Mouse (Mus musculus): ENCODE measurements at regions not wholly inside any gene's neighbourhood (a gene's known extent, or its start where the extent isn't known, plus 50 kb on each side); places are given as distances from the start of the nearest gene placed in this dataset.

DNA sequence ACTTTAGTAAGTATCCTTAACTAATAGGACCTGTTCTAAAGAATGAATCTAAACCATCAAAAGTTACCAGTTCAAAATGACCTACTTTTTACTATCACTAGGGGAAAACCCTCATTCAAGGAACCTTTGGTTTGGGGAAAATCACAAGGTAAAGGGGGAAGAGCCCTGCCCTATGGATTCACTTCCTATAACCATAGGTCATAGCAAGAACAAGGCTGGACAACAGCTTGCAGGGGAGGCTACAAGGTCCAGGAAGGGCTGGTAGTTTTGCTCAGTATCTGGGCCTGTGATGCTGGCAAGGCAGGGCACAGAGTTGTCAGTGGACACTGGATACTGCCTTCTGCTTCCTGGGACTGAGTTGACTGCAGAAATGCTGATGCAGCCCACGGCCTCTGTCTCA lies 109.1 kb upstream of the Peli1 start:
- Histone ChIP-seq H3K4me2 (no peak overlapping the region), H3K9me3 (replicated peaks; ENCODE audit: control insufficient read depth, low read length) (no peaks in the 10 kb centered on the region), H3K9ac (ENCODE audit: low read depth, low read length) (no peak overlapping the region), H3K27me3 (ENCODE audit: control insufficient read depth, insufficient read depth, low read length) (no peaks in the 10 kb centered on the region), H3K4me1 (ENCODE audit: control insufficient read depth, insufficient read depth, low read length) (peaks cover 8% of the 10 kb centered on the region), H3K4me3 (ENCODE audit: low read depth, low read length) (no peak overlapping the region), H3K27ac (ENCODE audit: low read depth, low read length) (no peak overlapping the region), H3K36me3 (ENCODE audit: control insufficient read depth, insufficient read depth, low read length) (no peaks in the 10 kb centered on the region)
- ATAC-seq (replicated peaks; ENCODE audit: insufficient number of reproducible peaks, low FRiP score, low TSS enrichment) = no peak
- 61% methylated on average over 1 of the region's 1 CpGs for WGBS (ENCODE audit: insufficient replicate concordance)

DNA sequence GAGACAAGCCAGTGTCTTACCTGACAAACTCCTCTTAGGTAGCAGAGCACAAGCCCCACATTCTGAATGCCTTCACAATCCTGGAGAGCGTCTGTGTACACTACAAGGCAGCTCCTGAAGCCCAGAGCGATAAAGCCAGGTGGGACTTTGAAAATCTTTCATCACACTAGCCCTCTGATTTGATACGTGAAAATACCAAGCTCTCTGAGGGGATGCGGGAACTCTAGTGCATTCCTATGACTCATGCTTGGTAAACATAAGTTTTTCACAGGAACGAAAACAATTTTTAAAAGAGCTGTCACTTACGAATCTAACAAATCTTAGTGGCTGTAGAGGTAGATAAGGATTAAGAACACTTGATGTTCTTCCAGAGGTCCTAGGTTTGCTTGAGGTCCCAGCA lies 108.6 kb upstream of the Peli1 start:
- no peak overlapping the region for H3K27ac ChIP-seq (ENCODE audit: low read depth, low read length)
- peaks cover 8% of the 10 kb centered on the region for H3K4me1 ChIP-seq (ENCODE audit: control insufficient read depth, insufficient read depth, low read length)
- H3K4me3 ChIP-seq (ENCODE audit: low read depth, low read length) = no peak overlapping the region
- ATAC-seq (replicated peaks; ENCODE audit: insufficient number of reproducible peaks, low FRiP score, low TSS enrichment) = no peak
- H3K36me3 ChIP-seq (ENCODE audit: control insufficient read depth, insufficient read depth, low read length) = no peaks in the 10 kb centered on the region
- no peak overlapping the region for H3K9ac ChIP-seq (ENCODE audit: low read depth, low read length)
- H3K27me3 ChIP-seq (ENCODE audit: control insufficient read depth, insufficient read depth, low read length) = no peaks in the 10 kb centered on the region
- WGBS (ENCODE audit: insufficient replicate concordance) = 50% methylated on average over 6 of the region's 6 CpGs
- H3K4me2 ChIP-seq = no peak overlapping the region
- H3K9me3 ChIP-seq (replicated peaks; ENCODE audit: control insufficient read depth, low read length) = no peaks in the 10 kb centered on the region

DNA sequence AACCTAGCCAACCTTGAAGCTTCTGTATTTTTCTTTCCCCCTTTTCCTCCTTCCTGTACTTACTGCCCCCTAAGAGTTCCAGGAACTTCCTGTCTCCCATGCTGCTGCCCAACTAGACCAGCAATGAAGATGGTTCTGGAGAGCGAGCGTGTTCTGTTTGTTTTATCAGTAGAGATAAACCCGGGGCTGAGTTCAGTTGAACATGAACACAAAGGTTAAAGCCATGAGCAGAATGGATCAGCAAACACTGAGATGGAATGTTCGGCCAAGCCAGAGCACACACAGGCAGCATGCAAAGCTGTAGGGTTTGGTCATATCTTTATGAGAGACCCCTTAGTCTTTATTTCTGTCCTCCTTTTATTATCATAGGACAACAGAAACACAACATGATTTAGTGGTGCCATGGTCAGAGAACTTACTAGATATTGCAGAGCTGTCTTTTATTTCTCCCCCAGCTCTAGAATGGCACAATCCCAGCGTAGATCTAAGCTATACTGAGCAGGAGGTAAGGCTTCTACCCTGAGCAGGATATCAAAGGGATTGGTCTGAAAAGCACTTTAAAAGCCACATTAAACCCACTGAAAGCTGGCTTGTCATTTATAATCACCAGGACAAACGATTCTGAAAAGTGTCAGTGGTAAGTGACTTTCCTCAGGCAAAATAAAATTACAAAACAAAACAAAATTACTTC lies 105.9 kb upstream of the Peli1 start:
- Histone ChIP-seq H3K9ac (ENCODE audit: low read depth, low read length) (no peak overlapping the region), H3K9me3 (replicated peaks; ENCODE audit: control insufficient read depth, low read length) (no peaks in the 10 kb centered on the region), H3K36me3 (ENCODE audit: control insufficient read depth, insufficient read depth, low read length) (no peaks in the 10 kb centered on the region), H3K4me3 (ENCODE audit: low read depth, low read length) (no peak overlapping the region), H3K4me1 (ENCODE audit: control insufficient read depth, insufficient read depth, low read length) (peaks cover 8% of the 10 kb centered on the region), H3K4me2 (no peak overlapping the region; the same call in 1 of the 2 replicates), H3K27me3 (ENCODE audit: control insufficient read depth, insufficient read depth, low read length) (no peaks in the 10 kb centered on the region), H3K27ac (ENCODE audit: low read depth, low read length) (no peak overlapping the region)
- ATAC-seq (replicated peaks; ENCODE audit: insufficient number of reproducible peaks, low FRiP score, low TSS enrichment) = no peak
- WGBS (ENCODE audit: insufficient replicate concordance) = 31% methylated on average over 6 of the region's 6 CpGs

DNA sequence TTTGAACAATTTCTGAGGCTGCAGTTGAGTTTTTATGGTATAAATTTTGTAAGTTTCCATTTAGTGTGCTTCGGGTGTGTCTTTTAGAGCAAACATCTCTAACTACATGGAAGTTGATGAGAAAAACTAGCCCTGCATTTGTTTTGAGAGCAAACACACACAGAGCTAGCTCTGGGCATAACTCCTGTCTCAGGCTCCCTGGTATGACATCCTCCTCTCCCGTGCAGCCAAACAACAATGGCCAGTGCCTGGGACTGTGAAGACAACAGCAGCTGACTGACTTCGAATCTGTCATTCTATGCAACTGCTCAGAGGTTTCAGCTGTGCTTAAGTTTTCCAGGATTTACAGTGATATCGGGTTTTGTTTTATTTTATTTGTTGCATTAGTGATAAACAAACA lies 105.3 kb upstream of the Peli1 start:
- Histone ChIP-seq H3K4me3 (ENCODE audit: low read depth, low read length) (no peak overlapping the region), H3K4me2 (no peak overlapping the region), H3K4me1 (ENCODE audit: control insufficient read depth, insufficient read depth, low read length) (peaks cover 8% of the 10 kb centered on the region), H3K36me3 (ENCODE audit: control insufficient read depth, insufficient read depth, low read length) (no peaks in the 10 kb centered on the region), H3K9ac (ENCODE audit: low read depth, low read length) (no peak overlapping the region), H3K27me3 (ENCODE audit: control insufficient read depth, insufficient read depth, low read length) (no peaks in the 10 kb centered on the region), H3K9me3 (replicated peaks; ENCODE audit: control insufficient read depth, low read length) (no peaks in the 10 kb centered on the region), H3K27ac (ENCODE audit: low read depth, low read length) (no peak overlapping the region)
- no peak for ATAC-seq (replicated peaks; ENCODE audit: insufficient number of reproducible peaks, low FRiP score, low TSS enrichment)
- WGBS (ENCODE audit: insufficient replicate concordance) = 52% methylated on average over 4 of the region's 4 CpGs

DNA sequence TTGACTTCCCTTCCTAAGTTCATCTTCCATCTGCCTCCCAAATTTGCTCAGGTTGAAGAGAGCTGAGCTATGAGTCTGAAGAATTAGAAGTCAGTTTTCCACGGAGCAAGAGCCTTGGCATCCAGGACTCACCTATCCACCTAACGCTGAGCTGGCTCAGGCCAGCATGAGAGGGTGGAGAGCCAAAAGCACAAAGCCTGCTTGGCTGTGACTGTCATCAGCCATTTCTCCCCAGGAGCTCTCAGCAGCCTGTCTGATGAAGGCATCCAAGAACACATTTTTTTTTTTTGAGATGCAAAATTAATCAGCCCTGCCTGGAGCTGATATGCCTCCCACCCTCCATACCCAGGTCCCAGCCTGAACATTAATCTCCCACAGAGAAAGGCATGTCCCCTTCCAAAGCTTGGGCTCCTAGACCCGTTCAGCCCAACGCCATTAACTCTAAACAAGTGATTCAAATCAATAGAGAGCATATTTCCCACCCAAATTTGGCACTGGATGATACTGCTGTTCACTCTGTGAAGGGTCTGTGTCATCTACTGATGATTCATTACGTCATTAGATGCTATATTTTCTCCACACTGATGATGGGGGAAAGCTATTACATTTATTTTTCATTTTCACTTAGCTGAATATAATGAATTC lies 103.8 kb upstream of the Peli1 start:
- H3K9me3 ChIP-seq (replicated peaks; ENCODE audit: control insufficient read depth, low read length) = no peaks in the 10 kb centered on the region
- no peaks in the 10 kb centered on the region for H3K27me3 ChIP-seq (ENCODE audit: control insufficient read depth, insufficient read depth, low read length)
- no peak overlapping the region for H3K4me3 ChIP-seq (ENCODE audit: low read depth, low read length)
- ATAC-seq (replicated peaks; ENCODE audit: insufficient number of reproducible peaks, low FRiP score, low TSS enrichment) = no peak
- no peak overlapping the region for H3K9ac ChIP-seq (ENCODE audit: low read depth, low read length)
- 78% methylated on average over 5 of the region's 5 CpGs for WGBS (ENCODE audit: insufficient replicate concordance)
- H3K27ac ChIP-seq (ENCODE audit: low read depth, low read length) = no peak overlapping the region
- no peaks in the 10 kb centered on the region for H3K36me3 ChIP-seq (ENCODE audit: control insufficient read depth, insufficient read depth, low read length)
- no peak overlapping the region for H3K4me2 ChIP-seq
- peaks cover 8% of the 10 kb centered on the region for H3K4me1 ChIP-seq (ENCODE audit: control insufficient read depth, insufficient read depth, low read length)

DNA sequence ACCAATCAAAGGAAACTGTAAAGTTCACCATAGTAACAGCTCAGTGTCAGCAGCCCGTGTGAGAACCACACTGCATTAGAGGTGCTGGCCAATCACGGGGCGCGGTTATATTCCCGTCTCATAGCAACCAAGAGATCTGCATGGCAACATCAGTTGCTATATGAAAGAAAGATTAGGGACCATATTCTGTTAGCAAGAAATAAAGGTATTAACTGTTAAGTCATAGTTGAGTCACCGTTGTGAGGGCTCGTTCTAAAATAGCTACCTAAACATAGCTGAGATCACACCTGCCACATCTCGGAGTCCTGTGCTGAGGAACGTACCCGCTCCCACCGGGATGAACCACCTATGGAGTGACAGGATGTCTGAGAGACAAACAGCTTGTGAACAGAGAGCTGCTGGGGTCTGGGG lies 103.2 kb upstream of the Peli1 start:
- no peak overlapping the region for H3K4me3 ChIP-seq (ENCODE audit: low read depth, low read length)
- H3K9ac ChIP-seq (ENCODE audit: low read depth, low read length) = no peak overlapping the region
- H3K4me1 ChIP-seq (ENCODE audit: control insufficient read depth, insufficient read depth, low read length) = peaks cover 8% of the 10 kb centered on the region
- no peaks in the 10 kb centered on the region for H3K36me3 ChIP-seq (ENCODE audit: control insufficient read depth, insufficient read depth, low read length)
- ATAC-seq (replicated peaks; ENCODE audit: insufficient number of reproducible peaks, low FRiP score, low TSS enrichment) = no peak
- WGBS (ENCODE audit: insufficient replicate concordance) = 82% methylated on average over 11 of the region's 11 CpGs
- no peaks in the 10 kb centered on the region for H3K27me3 ChIP-seq (ENCODE audit: control insufficient read depth, insufficient read depth, low read length)
- H3K4me2 ChIP-seq = no peak overlapping the region
- no peaks in the 10 kb centered on the region for H3K9me3 ChIP-seq (replicated peaks; ENCODE audit: control insufficient read depth, low read length)
- no peak overlapping the region for H3K27ac ChIP-seq (ENCODE audit: low read depth, low read length)

DNA sequence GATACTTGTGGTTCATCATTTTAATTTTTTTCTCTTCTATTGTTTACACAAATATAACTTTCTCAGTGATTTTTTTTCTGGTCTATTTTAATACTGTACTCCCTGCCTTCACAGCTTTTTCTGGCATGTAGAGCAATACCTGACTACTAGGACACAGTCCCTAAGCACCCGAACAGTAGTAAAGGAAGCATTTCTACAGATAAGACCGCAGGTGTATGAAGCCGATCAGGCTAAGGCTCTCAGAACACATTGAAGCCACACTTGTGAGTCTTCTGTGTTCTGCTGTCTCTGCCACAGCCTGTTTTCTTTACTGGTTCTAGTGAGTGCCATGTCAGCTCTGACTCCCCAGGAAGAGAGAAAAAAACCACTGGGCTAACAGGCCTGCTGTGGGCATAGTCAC lies 102.2 kb upstream of the Peli1 start:
- Histone ChIP-seq H3K4me3 (ENCODE audit: low read depth, low read length) (no peak overlapping the region), H3K4me1 (ENCODE audit: control insufficient read depth, insufficient read depth, low read length) (peaks cover 8% of the 10 kb centered on the region), H3K27ac (ENCODE audit: low read depth, low read length) (no peak overlapping the region), H3K9ac (ENCODE audit: low read depth, low read length) (no peak overlapping the region), H3K36me3 (ENCODE audit: control insufficient read depth, insufficient read depth, low read length) (no peaks in the 10 kb centered on the region), H3K9me3 (replicated peaks; ENCODE audit: control insufficient read depth, low read length) (no peaks in the 10 kb centered on the region), H3K4me2 (no peak overlapping the region), H3K27me3 (ENCODE audit: control insufficient read depth, insufficient read depth, low read length) (no peaks in the 10 kb centered on the region)
- no peak for ATAC-seq (replicated peaks; ENCODE audit: insufficient number of reproducible peaks, low FRiP score, low TSS enrichment)
- 62% methylated on average over 3 of the region's 3 CpGs for WGBS (ENCODE audit: insufficient replicate concordance)

DNA sequence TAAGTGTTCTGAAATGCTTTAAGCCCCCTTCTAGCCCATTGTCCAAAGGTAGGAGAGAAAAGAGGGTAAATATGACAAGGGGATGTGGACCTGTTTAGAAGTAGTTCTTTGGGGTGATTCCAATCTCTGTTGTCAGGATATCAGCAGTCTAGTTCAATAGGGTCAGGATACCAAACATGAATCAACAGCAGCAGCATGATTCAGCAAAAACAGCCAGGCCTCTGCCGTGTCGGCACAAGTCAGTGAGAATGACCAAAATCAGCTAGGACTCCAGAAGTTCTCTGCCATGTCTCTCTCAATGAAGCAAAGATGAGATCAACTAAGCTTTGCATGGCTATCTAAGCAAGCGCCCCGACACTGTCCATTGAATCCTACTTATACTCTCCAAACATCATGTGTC lies 97.5 kb upstream of the Peli1 start:
- H3K27ac ChIP-seq (ENCODE audit: low read depth, low read length) = no peak overlapping the region
- no peak overlapping the region for H3K9ac ChIP-seq (ENCODE audit: low read depth, low read length)
- H3K9me3 ChIP-seq (replicated peaks; ENCODE audit: control insufficient read depth, low read length) = no peaks in the 10 kb centered on the region
- H3K4me3 ChIP-seq (ENCODE audit: low read depth, low read length) = no peak overlapping the region
- ATAC-seq (replicated peaks; ENCODE audit: insufficient number of reproducible peaks, low FRiP score, low TSS enrichment) = no peak
- no peaks in the 10 kb centered on the region for H3K4me1 ChIP-seq (ENCODE audit: control insufficient read depth, insufficient read depth, low read length)
- H3K4me2 ChIP-seq = no peak overlapping the region
- no peaks in the 10 kb centered on the region for H3K27me3 ChIP-seq (ENCODE audit: control insufficient read depth, insufficient read depth, low read length)
- 89% methylated on average over 4 of the region's 4 CpGs for WGBS (ENCODE audit: insufficient replicate concordance)
- H3K36me3 ChIP-seq (ENCODE audit: control insufficient read depth, insufficient read depth, low read length) = no peaks in the 10 kb centered on the region

DNA sequence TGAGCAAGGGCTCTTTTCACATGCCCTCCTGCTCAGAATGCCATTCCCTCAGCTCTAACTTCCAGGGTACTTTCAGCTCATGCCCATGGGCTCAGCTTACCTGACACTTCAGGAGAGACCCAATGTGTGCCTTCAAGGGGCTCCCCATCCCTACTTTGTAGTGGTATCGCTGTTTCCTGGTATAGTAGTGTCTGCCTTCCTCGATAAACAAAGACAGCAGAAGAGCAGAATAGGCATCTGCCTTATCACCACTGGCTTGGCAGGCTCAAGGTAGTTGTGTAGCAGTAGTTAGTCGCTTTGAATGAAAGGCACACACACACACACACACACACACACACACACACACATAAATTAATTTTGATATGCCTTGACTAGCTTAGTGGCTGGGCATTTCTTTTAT lies 89.7 kb upstream of the Peli1 start:
- no peak overlapping the region for H3K9ac ChIP-seq (ENCODE audit: low read depth, low read length)
- H3K36me3 ChIP-seq (ENCODE audit: control insufficient read depth, insufficient read depth, low read length) = no peaks in the 10 kb centered on the region
- H3K9me3 ChIP-seq (replicated peaks; ENCODE audit: control insufficient read depth, low read length) = no peaks in the 10 kb centered on the region
- no peak overlapping the region for H3K27ac ChIP-seq (ENCODE audit: low read depth, low read length)
- ATAC-seq (replicated peaks; ENCODE audit: insufficient number of reproducible peaks, low FRiP score, low TSS enrichment) = peak; percentile 81; the same call in 1 of the 2 replicates
- H3K4me2 ChIP-seq = no peak overlapping the region
- H3K4me1 ChIP-seq (ENCODE audit: control insufficient read depth, insufficient read depth, low read length) = no peaks in the 10 kb centered on the region
- no peaks in the 10 kb centered on the region for H3K27me3 ChIP-seq (ENCODE audit: control insufficient read depth, insufficient read depth, low read length)
- WGBS (ENCODE audit: insufficient replicate concordance) = 63% methylated on average over 3 of the region's 3 CpGs
- no peak overlapping the region for H3K4me3 ChIP-seq (ENCODE audit: low read depth, low read length)

All from heart, embryonic 11.5 days (tissue).